Mouse (Mus musculus) frontal cortex, postnatal 14 days (tissue): ENCODE results near the gene Atp6v1g3.

ENCODE experiments used
- DNase-seq, 2 experiments: peaks; one replicate each; pipeline ENCODE4 v3.0.0; 2022; ENCODE audit warnings: low spot score in 2 of 2

The Atp6v1g3 gene

GRCm38 (mm10) chr1:138273438-138273837, at the start of gene Atp6v1g3:
TSS of gene Atp6v1g3 (plus strand) at chr1:138273738.
- DNase-seq, result no peak

GRCm38 (mm10) chr1:138233051-138233450, 40.5 kb upstream of the Atp6v1g3 start:
- no peak for DNase-seq

GRCm38 (mm10) chr1:138237252-138237651, 36.3 kb upstream of the Atp6v1g3 start:
- no peak for DNase-seq

- no peak for DNase-seq
These were observed 29.6 kb upstream of the Atp6v1g3 start for GRCm38 (mm10) chr1:138243947-138244346.

GRCm38 (mm10) chr1:138244485-138244884, 29.1 kb upstream of the Atp6v1g3 start:
- peak in 1 of 2 experiments; percentile 14 for DNase-seq

- DNase-seq, result no peak
These were observed 28.4 kb upstream of the Atp6v1g3 start for GRCm38 (mm10) chr1:138245103-138245502.

GRCm38 (mm10) chr1:138245533-138245932, 28.0 kb upstream of the Atp6v1g3 start:
- peak in 1 of 2 experiments; percentile 4 for DNase-seq

- no peak for DNase-seq
These were observed 26.9 kb upstream of the Atp6v1g3 start for GRCm38 (mm10) chr1:138246438-138247164.

GRCm38 (mm10) chr1:138247699-138248483, 25.6 kb upstream of the Atp6v1g3 start:
- DNase-seq, result no peak

- no peak for DNase-seq
These were observed 24.8 kb upstream of the Atp6v1g3 start for GRCm38 (mm10) chr1:138248770-138249169.

GRCm38 (mm10) chr1:138250951-138251350, 22.6 kb upstream of the Atp6v1g3 start:
- DNase-seq, result no peak

- DNase-seq, result no peak
These were observed 17.3 kb upstream of the Atp6v1g3 start for GRCm38 (mm10) chr1:138256172-138256789.

- DNase-seq, result no peak
These were observed 14.8 kb upstream of the Atp6v1g3 start for GRCm38 (mm10) chr1:138258758-138259157.

GRCm38 (mm10) chr1:138261520-138261919, 12.0 kb upstream of the Atp6v1g3 start:
- no peak for DNase-seq

- no peak for DNase-seq
These were observed 11.1 kb upstream of the Atp6v1g3 start for GRCm38 (mm10) chr1:138262408-138262807.

GRCm38 (mm10) chr1:138267465-138268055, 6.0 kb upstream of the Atp6v1g3 start:
- no peak for DNase-seq

- no peak for DNase-seq
These were observed 1.4 kb downstream of the Atp6v1g3 start for GRCm38 (mm10) chr1:138274930-138275329.

- no peak for DNase-seq
These were observed 2.3 kb downstream of the Atp6v1g3 start for GRCm38 (mm10) chr1:138275859-138276258.

GRCm38 (mm10) chr1:138281139-138281538, 7.6 kb downstream of the Atp6v1g3 start:
- DNase-seq, result no peak

- DNase-seq, result no peak
These were observed 9.0 kb downstream of the Atp6v1g3 start for GRCm38 (mm10) chr1:138282413-138283141.

GRCm38 (mm10) chr1:138287665-138288064, 14.1 kb downstream of the Atp6v1g3 start:
- DNase-seq, result no peak
